Mouse (Mus musculus): ENCODE results near the gene Atg4d.
"Not testable (repeated sequence)": the region's sequence is repeated elsewhere in the genome, so short reads cannot be mapped to it uniquely, and the experiment has no call there.

Atg4d gene

DNA sequence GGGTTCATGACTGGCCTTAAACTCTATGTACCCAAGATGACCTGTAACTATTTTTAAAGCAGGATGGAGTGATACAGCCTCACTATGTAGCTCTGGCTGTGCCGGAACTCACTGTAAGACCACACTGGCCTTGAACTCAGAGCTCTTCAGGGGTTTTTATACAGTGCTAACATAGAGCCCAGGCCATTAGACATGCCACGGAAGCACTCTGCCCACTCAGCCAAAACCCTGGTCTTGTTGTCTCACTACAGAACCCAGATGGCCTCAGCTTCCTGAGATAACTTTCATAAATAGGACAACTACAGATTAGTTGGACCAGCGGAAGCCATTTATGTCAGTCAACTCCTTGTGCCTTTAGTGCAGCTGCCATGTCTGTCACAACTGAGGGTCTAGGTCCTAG lies 9.2 kb downstream of the Atg4d start:
- no peak for DNase-seq (ENCODE audit: low spot score)

DNA sequence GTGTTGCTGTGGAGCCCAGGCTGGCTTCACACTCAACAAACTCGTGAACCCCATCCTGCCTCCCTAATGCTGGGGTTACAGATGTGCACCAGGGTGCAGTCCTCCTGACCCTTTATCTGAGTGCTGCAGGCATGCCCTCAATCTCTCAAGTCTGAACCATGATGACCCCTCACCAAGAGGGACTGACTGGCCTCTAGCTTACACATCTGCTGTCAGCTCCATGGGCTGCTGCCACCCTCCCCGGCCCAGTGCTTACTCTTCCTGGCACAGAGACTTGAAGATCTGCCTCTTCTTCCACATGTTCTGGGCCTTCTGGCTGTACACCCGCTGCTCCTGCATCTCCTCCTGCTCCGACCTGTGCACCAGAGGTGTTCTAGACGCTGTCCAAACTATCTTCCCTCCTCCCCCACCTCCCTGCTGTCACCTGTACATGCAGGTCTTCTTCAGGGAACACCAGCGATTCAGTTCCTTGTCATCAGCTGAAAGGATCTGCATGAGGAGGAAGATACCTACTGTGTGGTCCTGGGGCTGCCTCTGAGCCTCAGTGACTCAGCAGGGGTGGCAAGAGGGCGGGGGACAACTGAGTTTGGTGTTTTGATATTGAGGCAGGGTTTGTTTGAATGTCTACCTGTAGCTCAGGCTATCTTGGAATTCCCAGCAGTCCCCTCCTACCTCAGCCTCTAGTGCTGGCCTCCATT lies 10.1 kb downstream of the Atg4d start:
- no peak for DNase-seq (ENCODE audit: low spot score)

DNA sequence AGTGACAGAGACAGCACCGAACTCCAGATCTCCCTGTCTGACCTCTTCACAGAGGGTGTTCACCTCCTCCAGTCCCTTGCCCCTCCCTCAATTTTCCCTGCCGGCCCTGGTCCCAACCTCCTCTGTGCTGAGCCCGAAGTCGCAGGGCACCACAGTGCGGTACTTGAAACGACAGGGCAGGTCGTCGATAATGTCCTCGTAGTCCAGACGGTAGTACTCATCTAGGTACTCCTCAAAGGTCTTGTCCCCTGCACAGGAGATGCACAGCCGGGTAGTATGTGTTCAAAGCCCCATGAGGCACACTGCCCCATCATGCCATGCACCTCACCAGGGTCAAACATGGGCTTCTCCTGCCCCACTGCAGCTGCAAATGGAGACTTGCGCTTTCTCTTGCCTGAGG lies 10.6 kb downstream of the Atg4d start:
- DNase-seq (ENCODE audit: low spot score) = no peak

GRCm38 (mm10) chr9:21276307-21276706 lies 11.2 kb downstream of the Atg4d start:
- no peak for DNase-seq (ENCODE audit: low spot score)

- no peak for DNase-seq (ENCODE audit: low spot score)
Observed at GRCm38 (mm10) chr9:21277776-21278175, 12.7 kb downstream of the Atg4d start.

GRCm38 (mm10) chr9:21283591-21283990 lies 18.5 kb downstream of the Atg4d start:
- DNase-seq (ENCODE audit: low spot score) = no peak

GRCm38 (mm10) chr9:21283994-21284393 lies 18.9 kb downstream of the Atg4d start:
- DNase-seq (ENCODE audit: low spot score) = no peak

- DNase-seq (ENCODE audit: low spot score) = no peak
Observed at GRCm38 (mm10) chr9:21286753-21287152, 21.7 kb downstream of the Atg4d start.

GRCm38 (mm10) chr9:21287571-21288402 lies 22.7 kb downstream of the Atg4d start, which contains the start of gene Kri1:
Gene Kri1 (minus strand): TSS chr9:21287969.
- peak; percentile 98 for DNase-seq (ENCODE audit: low spot score)

GRCm38 (mm10) chr9:21288404-21289336 lies 23.6 kb downstream of the Atg4d start:
- no peak for DNase-seq (ENCODE audit: low spot score)

DNA sequence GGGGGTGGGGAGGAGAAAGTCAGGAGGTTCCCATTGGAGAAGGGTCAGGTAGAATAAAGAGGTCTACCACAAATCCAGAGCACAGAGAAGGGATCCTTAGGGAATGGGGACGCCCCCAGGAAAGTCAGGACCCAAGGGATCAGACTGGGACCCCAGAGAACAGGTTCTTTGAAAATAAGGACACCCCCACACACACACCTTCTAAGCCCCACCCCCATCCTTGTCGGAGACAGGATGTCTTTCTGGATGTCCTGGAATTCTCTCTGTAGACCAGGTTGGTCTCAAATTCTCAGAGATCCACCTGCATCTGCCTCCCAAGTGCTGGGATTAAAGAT lies 24.2 kb downstream of the Atg4d start:
- DNase-seq (ENCODE audit: low spot score) = no peak

DNA sequence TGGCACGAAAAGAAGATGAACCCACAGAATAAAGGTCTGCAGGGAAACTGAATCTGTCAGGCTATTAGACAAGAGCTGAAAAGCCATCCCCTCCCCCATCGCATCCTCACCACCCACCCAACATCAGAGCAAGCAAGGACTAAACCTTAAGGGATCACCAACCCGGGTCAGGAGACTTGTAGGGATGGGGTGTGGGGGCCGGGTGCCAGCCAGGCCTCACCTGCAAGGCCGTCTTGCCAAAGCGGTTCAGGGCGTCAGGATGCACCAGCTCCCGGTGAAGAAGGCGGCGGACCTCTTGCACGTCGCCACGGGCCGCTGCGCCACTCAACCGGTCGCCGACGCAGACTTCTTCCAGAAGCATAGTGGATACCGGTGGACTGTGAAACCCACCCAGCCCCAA lies 25.5 kb downstream of the Atg4d start:
- DNase-seq (ENCODE audit: low spot score) = no peak

GRCm38 (mm10) chr9:21291022-21291787 lies 26.1 kb downstream of the Atg4d start, which contains the start of gene Cdkn2d:
Gene Cdkn2d (minus strand): TSS chr9:21291407.
- peak; percentile 100 for DNase-seq (ENCODE audit: low spot score)

DNA sequence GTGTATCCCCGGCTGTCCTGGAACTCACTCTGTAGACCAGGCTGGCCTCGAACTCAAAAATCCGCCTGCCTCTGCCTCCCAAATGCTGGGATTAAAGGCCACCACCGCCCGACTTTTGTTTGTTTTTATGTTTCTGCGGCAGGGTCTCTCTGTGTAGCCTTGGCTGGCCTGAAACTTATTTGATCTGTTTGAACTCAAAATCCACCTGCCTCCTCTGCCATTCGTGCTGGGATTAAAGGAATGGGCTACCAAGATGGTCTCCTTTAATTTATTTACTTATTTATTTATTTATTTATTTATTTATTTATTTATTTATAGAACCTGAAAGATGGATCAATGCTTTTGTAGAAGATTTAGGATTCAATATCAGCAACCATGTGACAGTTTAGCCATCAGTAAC lies 26.8 kb downstream of the Atg4d start:
- DNase-seq (ENCODE audit: low spot score) = not testable (repeated sequence)

- DNase-seq (ENCODE audit: low spot score) = no peak
Observed at GRCm38 (mm10) chr9:21292271-21292670, 27.2 kb downstream of the Atg4d start.

GRCm38 (mm10) chr9:21299014-21299413 lies 33.9 kb downstream of the Atg4d start:
- no peak for DNase-seq (ENCODE audit: low spot score)

DNA sequence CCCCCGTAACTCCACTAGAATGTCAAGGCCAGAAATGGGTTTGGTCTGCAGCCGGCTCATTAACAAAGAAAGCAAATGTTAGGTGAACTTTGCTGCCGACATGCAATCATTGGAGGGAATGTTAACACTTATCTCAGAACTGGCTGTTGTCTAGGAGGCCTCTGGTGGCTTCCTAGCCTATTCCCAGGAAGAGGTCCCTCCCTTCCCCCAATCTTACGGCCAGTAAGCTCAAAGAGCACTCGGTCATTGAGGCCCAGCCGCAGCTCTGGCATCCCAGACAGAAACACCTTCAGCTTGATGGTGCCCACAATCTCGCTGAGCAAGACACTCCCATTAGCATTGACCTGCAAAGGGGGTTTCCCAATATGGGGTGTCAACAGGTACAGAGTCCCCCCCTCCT lies 40.0 kb downstream of the Atg4d start:
- DNase-seq (ENCODE audit: low spot score) = no peak

DNA sequence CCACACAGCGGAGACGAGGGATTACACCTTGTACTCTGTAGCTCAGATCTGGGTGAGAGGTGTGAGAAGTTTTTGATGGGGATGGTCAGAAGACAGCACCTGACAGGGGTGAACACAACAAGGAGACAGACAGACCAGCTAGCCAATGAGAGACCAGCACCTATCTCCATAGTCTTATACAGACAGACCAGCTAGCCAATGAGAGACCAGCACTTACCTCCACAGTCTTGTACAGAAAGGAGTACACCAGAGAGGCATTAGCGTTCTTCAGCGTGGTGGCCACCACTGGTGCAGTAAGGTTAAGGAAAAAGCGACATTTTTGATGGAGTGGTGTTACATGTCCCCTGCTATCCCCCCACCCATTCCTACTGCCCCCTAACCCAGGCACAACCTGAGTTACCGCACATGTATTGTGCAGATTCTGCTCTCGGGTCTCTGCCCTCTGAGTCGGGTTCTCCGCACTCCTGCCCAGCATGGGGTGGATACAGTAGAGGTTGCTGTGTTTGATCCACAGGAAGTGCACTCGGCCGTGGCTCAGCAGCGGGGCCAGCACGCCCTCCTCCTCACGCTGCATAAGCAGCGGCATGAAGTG lies 44.2 kb downstream of the Atg4d start:
- no peak for DNase-seq (ENCODE audit: low spot score)

DNA sequence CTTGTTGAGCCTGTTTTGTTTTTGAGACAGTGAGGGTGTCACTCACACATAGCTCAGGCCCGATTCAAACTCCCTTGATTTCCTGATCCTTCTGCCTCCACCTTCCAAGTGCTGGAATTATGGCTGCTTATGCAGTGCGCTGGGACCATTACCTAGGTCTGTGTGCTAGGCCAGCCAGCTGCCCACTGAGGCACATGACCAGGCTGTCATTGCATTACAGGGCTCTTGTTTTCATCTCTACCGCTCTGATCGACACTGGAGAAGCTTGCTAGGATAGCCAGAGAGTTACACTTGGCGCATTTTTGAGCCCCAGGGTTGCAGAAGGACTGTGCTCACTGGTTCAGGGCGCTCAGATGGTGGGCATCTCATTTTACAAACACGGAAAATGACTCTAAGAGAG lies 46.6 kb downstream of the Atg4d start:
- no peak for DNase-seq (ENCODE audit: low spot score)

GRCm38 (mm10) chr9:21312134-21312533 lies 47.0 kb downstream of the Atg4d start, which contains the start of gene Ap1m2:
Gene Ap1m2 (minus strand): TSS chr9:21312337.
- peak; percentile 82 for DNase-seq (ENCODE audit: low spot score)

DNA sequence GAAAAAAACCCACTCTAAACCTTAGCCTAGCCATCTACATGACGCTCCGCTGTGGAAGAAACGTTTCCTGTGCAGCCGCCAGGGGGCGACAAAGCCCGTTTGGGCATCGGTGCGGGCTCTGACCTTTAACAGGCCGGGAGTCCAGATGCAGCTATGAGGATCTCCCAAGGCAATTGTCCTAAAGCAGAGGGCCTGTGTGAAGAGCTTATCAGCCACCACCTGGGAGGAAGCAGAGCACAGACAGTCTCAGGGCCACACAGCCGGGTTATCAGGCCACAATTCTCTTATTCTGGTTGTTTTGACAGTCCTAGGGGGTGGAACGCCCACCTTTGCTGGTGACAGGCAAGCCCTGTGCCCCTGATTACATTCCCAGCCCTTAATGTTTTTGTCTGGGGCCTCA lies 48.3 kb downstream of the Atg4d start:
- peak; percentile 91 for DNase-seq (ENCODE audit: low spot score)

Data from urinary bladder, postnatal 14 days (tissue).